Mouse (Mus musculus): ENCODE measurements at regions not wholly inside any gene's neighbourhood (a gene's known extent, or its start where the extent isn't known, plus 50 kb on each side); places are given as distances from the start of the nearest gene placed in this dataset.

- TF ChIP-seq CTCF (IDR thresholded peaks at IDR 0.05; ENCODE audit: low read depth) (no peak), EP300 (IDR thresholded peaks at IDR 0.05; ENCODE audit: low read depth) (no peak)
These were observed 57.1 kb upstream of the Cep78 start for GRCm38 (mm10) chr19:16041891-16042290.
